Mouse (Mus musculus) testis, adult 2 months (tissue): ENCODE measurements around the gene Ralgapa2.

ENCODE experiments used
- CTCF ChIP-seq: fragments of 200-500 bp; IDR thresholded peaks from 2 replicates; pipeline ENCODE4 v1.5.1; 2012; ENCODE audit warnings: low read depth, mild to moderate bottlenecking, inconsistent platforms, low read length, moderate library complexity; ENCODE audit not compliant: control insufficient read depth, insufficient read depth, insufficient replicate concordance
- POLR2A ChIP-seq: fragments of 200-500 bp; IDR thresholded peaks from 2 replicates; pipeline ENCODE4 v1.6.1; 2012; ENCODE audit warnings: low read depth, mild to moderate bottlenecking, inconsistent platforms, low read length, moderate library complexity; ENCODE audit not compliant: control insufficient read depth

- TF ChIP-seq CTCF (no peak), POLR2A (no peak)
Measured at GRCm38 (mm10) chr2:146290366-146290765, 221.8 kb downstream of the Ralgapa2 start.
